Mouse (Mus musculus) urinary bladder, postnatal 14 days (tissue): ENCODE results near the gene Zfp46.
A peak's percentile ranks its signal among the peaks of the same experiment; 100 is the strongest.

Experiments used
- DNase-seq: peaks from one replicate; pipeline ENCODE4 v3.0.0; 2021; ENCODE audit warnings: low spot score

The Zfp46 gene

DNA sequence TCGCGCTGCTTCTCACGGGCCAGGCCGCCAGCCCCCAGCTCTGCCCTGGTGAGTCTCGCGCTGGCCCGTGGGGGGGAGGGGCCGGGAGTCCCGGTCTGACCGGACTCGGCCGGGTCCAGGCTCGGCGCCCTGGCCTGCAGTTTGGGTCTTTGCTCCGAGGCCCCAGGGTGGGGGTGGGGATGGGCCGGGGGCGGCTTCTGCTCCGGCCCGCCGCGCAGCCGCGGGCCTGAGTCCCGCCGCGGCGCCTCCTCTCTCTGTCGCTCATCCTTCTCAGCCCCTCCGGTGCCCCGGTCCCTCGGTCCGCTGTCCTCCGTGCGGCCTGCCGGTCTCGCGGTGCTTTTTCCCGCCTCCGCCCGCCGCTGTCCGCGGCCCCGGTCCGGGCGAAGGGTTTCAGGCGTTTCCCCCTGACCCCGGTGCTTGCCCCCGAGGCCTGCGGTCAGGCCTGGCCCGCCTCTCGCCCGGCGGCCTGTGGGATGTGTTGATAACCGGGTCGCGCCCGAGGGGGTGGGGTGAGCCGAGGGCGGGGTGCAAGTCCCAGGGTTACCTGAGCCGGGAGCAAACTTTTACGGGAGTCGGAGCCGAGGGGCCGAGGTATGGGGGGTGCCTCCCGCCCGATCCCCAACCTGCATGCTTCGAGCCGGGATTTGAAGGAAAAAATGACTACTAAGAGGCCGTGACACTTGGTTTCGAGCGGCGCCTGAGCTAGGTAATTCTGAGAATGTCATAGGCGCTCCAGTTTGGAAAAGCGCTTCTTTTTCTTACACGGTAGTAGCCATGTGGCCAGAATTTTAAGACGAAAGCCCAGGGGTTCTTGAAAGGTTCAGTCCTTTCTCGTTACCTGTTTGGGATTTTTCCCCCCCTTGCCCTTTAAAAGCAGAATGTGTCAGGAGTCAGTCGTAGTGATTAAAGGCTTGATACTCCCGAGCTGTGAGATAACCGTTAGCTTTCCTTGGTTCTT lies 26.8 kb downstream of the Zfp46 start:
- peak; percentile 69 for DNase-seq

- DNase-seq = no peak
Measured at GRCm38 (mm10) chr4:136312616-136313015, 28.1 kb downstream of the Zfp46 start.

DNA sequence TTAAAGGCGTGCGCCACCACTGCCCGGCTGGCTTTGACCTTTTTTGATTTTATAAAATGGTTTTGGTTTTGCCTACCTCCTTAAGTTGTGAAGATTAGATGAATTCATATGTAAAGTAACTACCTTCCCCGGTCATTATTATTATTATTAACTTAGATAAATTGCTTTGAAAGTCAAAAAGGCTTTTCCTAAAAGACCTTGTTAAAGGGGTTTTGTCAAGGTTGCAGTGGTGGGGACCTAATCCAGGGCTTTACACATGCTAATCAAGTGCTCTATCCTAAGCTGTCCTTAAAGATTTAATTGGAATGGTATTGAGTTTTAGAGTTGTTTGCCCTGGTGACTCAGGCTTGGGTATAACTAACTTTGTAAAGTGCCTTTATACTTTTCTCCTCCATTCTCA lies 33.2 kb downstream of the Zfp46 start:
- no peak for DNase-seq

- DNase-seq = no peak
Measured at GRCm38 (mm10) chr4:136320016-136320415, 35.5 kb downstream of the Zfp46 start.

DNA sequence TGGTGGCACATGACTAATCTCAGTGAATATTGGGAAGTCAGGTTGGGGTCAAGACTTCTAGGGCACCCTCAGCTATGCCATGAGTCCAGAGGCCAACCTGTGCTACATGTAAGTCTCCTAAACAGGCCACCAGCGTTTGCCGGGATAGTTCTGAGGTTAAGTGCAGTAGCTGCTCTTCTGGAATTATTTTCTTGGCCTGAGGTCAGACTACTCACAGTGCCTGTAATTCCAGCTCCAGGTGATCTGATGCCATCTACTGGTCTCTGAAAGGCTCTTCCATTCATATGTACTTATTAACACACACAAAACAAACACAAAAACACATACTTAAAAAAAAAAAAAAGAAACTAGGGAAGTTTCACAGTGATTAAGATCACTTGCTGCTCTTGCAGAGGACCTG lies 39.7 kb downstream of the Zfp46 start:
- DNase-seq = peak; percentile 25

- DNase-seq = no peak
Measured at GRCm38 (mm10) chr4:136327238-136327637, 42.8 kb downstream of the Zfp46 start.

DNA sequence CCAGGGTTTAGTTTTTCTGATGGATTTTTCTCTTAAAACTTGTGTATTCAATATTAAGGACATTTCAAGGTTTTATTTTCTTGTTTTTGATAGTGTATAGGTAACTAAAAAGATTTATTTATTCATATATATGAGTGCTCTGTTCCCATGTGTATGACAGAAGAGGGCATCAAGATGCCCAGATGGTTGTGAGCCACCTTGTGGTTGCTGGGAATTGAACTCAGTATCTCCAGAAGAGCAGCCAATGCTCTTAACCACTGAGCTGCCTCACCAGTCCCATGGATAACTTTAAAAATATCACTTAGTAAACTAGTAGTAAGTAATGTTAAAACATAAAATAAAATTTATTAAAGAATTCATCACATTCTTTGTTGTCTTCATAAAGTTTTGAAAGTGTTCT lies 43.6 kb downstream of the Zfp46 start:
- DNase-seq = no peak

GRCm38 (mm10) chr4:136331709-136332108 lies 47.2 kb downstream of the Zfp46 start:
- no peak for DNase-seq

GRCm38 (mm10) chr4:136333191-136333590 lies 48.7 kb downstream of the Zfp46 start:
- no peak for DNase-seq

DNA sequence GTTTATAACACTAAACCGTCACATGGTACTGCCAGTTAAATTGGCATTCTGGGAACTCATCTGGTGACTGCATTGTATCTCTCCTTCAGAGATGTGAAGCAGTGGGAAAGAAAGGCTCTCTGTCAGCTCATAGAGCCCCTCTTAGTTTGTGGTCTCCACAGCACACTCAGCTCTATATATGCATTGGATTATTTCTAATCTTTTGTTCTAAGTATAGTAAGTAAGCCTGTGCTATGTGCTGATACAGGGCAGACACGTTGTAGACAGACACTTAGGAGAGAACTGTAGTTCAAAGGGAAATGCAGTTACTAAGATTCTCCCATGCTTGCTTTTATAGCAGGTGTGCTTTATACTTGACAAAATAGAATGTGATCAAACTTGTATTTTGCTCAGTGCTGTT lies 50.6 kb downstream of the Zfp46 start:
- DNase-seq = no peak

DNA sequence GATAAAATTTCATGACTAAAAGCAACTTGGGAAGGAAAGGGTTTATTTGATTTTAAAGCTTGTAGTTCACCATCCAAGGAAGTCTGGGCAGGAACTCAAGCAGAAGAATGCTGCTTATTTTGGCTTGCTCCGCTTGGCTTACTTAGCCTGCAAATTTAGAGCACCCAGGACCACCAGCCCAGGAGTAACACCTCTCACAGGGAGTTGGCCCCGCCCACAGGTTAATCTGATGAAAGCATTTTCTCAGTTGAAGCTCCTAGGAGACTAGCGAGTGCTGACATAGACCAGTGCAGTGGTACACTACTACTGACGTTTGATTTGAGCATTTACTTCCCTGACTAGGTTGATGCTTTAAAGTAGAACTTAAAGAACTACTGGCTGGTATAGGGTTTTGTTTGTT lies 52.6 kb downstream of the Zfp46 start:
- no peak for DNase-seq
